Mouse (Mus musculus): ENCODE results near the gene Fbxo24. TPM values are rescaled to one million over a fixed set of nuclear protein-coding genes. Genes with fewer than 3 reads are reported as not detected.

Gene Fbxo24
- polyA plus RNA-seq, 1 experiment, result 0.31 TPM

GRCm38 (mm10) chr5:137670240-137670639 is 41.4 kb upstream of the Fbxo24 start:
- H3K27ac ChIP-seq (ENCODE audit: control insufficient read depth, insufficient read depth, low read length), result no peak overlapping the region
- H3K4me3 ChIP-seq (ENCODE audit: control insufficient read depth, insufficient read depth, low read length), result no peak overlapping the region
- 89% methylated on average over 1 of the region's 1 CpGs for WGBS
- no peak for TF ChIP-seq CTCF (IDR thresholded peaks at IDR 0.05; ENCODE audit: borderline replicate concordance, control insufficient read depth, extremely low read depth, insufficient read depth, low read length, poor library complexity)
- TF ChIP-seq POLR2A (IDR thresholded peaks at IDR 0.05; ENCODE audit: control insufficient read depth, extremely low read depth, insufficient read depth, low read length, poor library complexity), result no peak
- DNase-seq, result peak; percentile 47
- H3K36me3 ChIP-seq (ENCODE audit: control insufficient read depth, insufficient read depth, low read length), result peaks cover 33% of the 10 kb centered on the region
- H3K4me1 ChIP-seq (replicated peaks; ENCODE audit: control insufficient read depth, insufficient read depth, low read length), result peaks cover 16% of the 10 kb centered on the region
- no peaks in the 10 kb centered on the region for H3K27me3 ChIP-seq (ENCODE audit: control insufficient read depth, insufficient read depth, low read length)

GRCm38 (mm10) chr5:137668971-137669370 is 40.2 kb upstream of the Fbxo24 start:
- no peak for TF ChIP-seq POLR2A (IDR thresholded peaks at IDR 0.05; ENCODE audit: control insufficient read depth, extremely low read depth, insufficient read depth, low read length, poor library complexity)
- no peak for TF ChIP-seq CTCF (IDR thresholded peaks at IDR 0.05; ENCODE audit: borderline replicate concordance, control insufficient read depth, extremely low read depth, insufficient read depth, low read length, poor library complexity)
- 95% methylated on average over 10 of the region's 10 CpGs for WGBS
- Histone ChIP-seq H3K27ac (ENCODE audit: control insufficient read depth, insufficient read depth, low read length) (no peak overlapping the region), H3K27me3 (ENCODE audit: control insufficient read depth, insufficient read depth, low read length) (no peaks in the 10 kb centered on the region), H3K4me3 (ENCODE audit: control insufficient read depth, insufficient read depth, low read length) (no peak overlapping the region), H3K36me3 (ENCODE audit: control insufficient read depth, insufficient read depth, low read length) (peaks cover 44% of the 10 kb centered on the region), H3K4me1 (replicated peaks; ENCODE audit: control insufficient read depth, insufficient read depth, low read length) (peaks cover 16% of the 10 kb centered on the region)
- no peak for DNase-seq

GRCm38 (mm10) chr5:137663057-137663456 is 34.3 kb upstream of the Fbxo24 start:
- no peak overlapping the region for H3K27ac ChIP-seq (ENCODE audit: control insufficient read depth, insufficient read depth, low read length)
- WGBS, result 99% methylated on average over 9 of the region's 9 CpGs
- H3K36me3 ChIP-seq (ENCODE audit: control insufficient read depth, insufficient read depth, low read length), result peaks cover 94% of the 10 kb centered on the region
- TF ChIP-seq POLR2A (IDR thresholded peaks at IDR 0.05; ENCODE audit: control insufficient read depth, extremely low read depth, insufficient read depth, low read length, poor library complexity) (no peak), CTCF (IDR thresholded peaks at IDR 0.05; ENCODE audit: borderline replicate concordance, control insufficient read depth, extremely low read depth, insufficient read depth, low read length, poor library complexity) (no peak)
- no peaks in the 10 kb centered on the region for H3K4me1 ChIP-seq (replicated peaks; ENCODE audit: control insufficient read depth, insufficient read depth, low read length)
- no peaks in the 10 kb centered on the region for H3K27me3 ChIP-seq (ENCODE audit: control insufficient read depth, insufficient read depth, low read length)
- no peak overlapping the region for H3K4me3 ChIP-seq (ENCODE audit: control insufficient read depth, insufficient read depth, low read length)
- no peak for DNase-seq

GRCm38 (mm10) chr5:137660064-137660688 is 31.4 kb upstream of the Fbxo24 start:
- no peak for DNase-seq
- Histone ChIP-seq H3K36me3 (ENCODE audit: control insufficient read depth, insufficient read depth, low read length) (peaks cover 82% of the 10 kb centered on the region), H3K4me3 (ENCODE audit: control insufficient read depth, insufficient read depth, low read length) (no peak overlapping the region), H3K27ac (ENCODE audit: control insufficient read depth, insufficient read depth, low read length) (no peak overlapping the region), H3K27me3 (ENCODE audit: control insufficient read depth, insufficient read depth, low read length) (no peaks in the 10 kb centered on the region), H3K4me1 (replicated peaks; ENCODE audit: control insufficient read depth, insufficient read depth, low read length) (0 out of 2 replicates have a peak, but pooled peaks cover 5% of the 10 kb centered on the region)
- WGBS, result 93% methylated on average over 6 of the region's 6 CpGs
- TF ChIP-seq POLR2A (IDR thresholded peaks at IDR 0.05; ENCODE audit: control insufficient read depth, extremely low read depth, insufficient read depth, low read length, poor library complexity) (no peak), CTCF (IDR thresholded peaks at IDR 0.05; ENCODE audit: borderline replicate concordance, control insufficient read depth, extremely low read depth, insufficient read depth, low read length, poor library complexity) (no peak)

GRCm38 (mm10) chr5:137656977-137657376 is 28.2 kb upstream of the Fbxo24 start:
- Histone ChIP-seq H3K36me3 (ENCODE audit: control insufficient read depth, insufficient read depth, low read length) (peaks cover 80% of the 10 kb centered on the region), H3K4me1 (replicated peaks; ENCODE audit: control insufficient read depth, insufficient read depth, low read length) (peaks cover 11% of the 10 kb centered on the region), H3K4me3 (ENCODE audit: control insufficient read depth, insufficient read depth, low read length) (no peak overlapping the region), H3K27me3 (ENCODE audit: control insufficient read depth, insufficient read depth, low read length) (no peaks in the 10 kb centered on the region), H3K27ac (ENCODE audit: control insufficient read depth, insufficient read depth, low read length) (no peak overlapping the region)
- TF ChIP-seq CTCF (IDR thresholded peaks at IDR 0.05; ENCODE audit: borderline replicate concordance, control insufficient read depth, extremely low read depth, insufficient read depth, low read length, poor library complexity) (peak; percentile 60; the same call in 1 of the 2 replicates), POLR2A (IDR thresholded peaks at IDR 0.05; ENCODE audit: control insufficient read depth, extremely low read depth, insufficient read depth, low read length, poor library complexity) (no peak)
- WGBS, result 56% methylated on average over 6 of the region's 6 CpGs
- DNase-seq, result peak; percentile 59

GRCm38 (mm10) chr5:137654746-137655145 is 25.9 kb upstream of the Fbxo24 start:
- Histone ChIP-seq H3K27ac (ENCODE audit: control insufficient read depth, insufficient read depth, low read length) (no peak overlapping the region), H3K4me3 (ENCODE audit: control insufficient read depth, insufficient read depth, low read length) (no peak overlapping the region), H3K36me3 (ENCODE audit: control insufficient read depth, insufficient read depth, low read length) (peaks cover 72% of the 10 kb centered on the region), H3K4me1 (replicated peaks; ENCODE audit: control insufficient read depth, insufficient read depth, low read length) (peaks cover 11% of the 10 kb centered on the region), H3K27me3 (ENCODE audit: control insufficient read depth, insufficient read depth, low read length) (no peaks in the 10 kb centered on the region)
- WGBS, result 84% methylated on average over 7 of the region's 7 CpGs
- TF ChIP-seq POLR2A (IDR thresholded peaks at IDR 0.05; ENCODE audit: control insufficient read depth, extremely low read depth, insufficient read depth, low read length, poor library complexity), result no peak
- no peak for TF ChIP-seq CTCF (IDR thresholded peaks at IDR 0.05; ENCODE audit: borderline replicate concordance, control insufficient read depth, extremely low read depth, insufficient read depth, low read length, poor library complexity)
- DNase-seq, result no peak

Data from thymus, adult 2 months (tissue).